Comparison of ENCODE assay signal across 8 mouse cellular contexts in the genomic region with DNA sequence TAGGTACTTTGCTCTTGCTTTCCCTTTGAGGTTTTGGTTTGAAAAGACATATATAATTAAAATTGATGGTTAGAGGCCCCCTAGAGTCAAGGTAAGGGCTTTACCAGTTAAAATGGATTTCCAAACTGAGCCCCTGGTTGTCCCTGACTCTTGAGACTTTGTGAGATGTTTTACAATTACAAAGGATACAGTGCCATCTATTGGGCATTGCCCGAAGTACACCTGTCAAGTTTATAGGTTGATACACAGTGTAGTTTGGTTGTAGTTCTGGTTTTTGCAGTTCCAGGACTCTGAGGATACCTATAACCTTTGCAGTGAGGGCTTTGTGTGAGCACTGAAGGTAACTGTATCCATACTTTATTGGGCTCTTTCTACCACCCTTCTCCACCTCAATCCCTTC. TPM values are rescaled to one million over a fixed set of nuclear protein-coding genes. Genes with fewer than 3 reads are reported as not detected.
DNase-seq lines count a peak whose midpoint lies in the region; ATAC-seq and TF ChIP-seq lines count a peak whose summit lies in the region.

No protein-coding gene starts in this region.

- H3K9ac ChIP-seq in forebrain, embryonic 13.5 days: no peak overlapping the region

- peak; percentile 27; the same call in 1 of the 2 replicates for TF ChIP-seq CTCF in G1E (IDR thresholded peaks at IDR 0.05; ENCODE audit: low read depth, low read length)
- TF ChIP-seq CTCF in spleen, adult 2 months (IDR thresholded peaks at IDR 0.05; ENCODE audit: extremely low read depth, insufficient read depth, insufficient read length, insufficient replicate concordance): no peak

- peaks cover 14% of the 10 kb centered on the region for H3K36me3 ChIP-seq in forebrain, embryonic 10.5 days (replicated peaks)
- peaks cover 4% of the 10 kb centered on the region for H3K36me3 ChIP-seq in forebrain, embryonic 13.5 days (ENCODE audit: poor library complexity, severe bottlenecking)
- H3K36me3 ChIP-seq in G1E (replicated peaks): peaks cover 22% of the 10 kb centered on the region
- H3K36me3 ChIP-seq in spleen, adult 2 months (ENCODE audit: control insufficient read depth, insufficient read depth, low read length): peaks cover 3% of the 10 kb centered on the region

- intact Hi-C loops in gastrocnemius, postnatal 14 days (cut with DNase I; ENCODE audit: low total_unique reads): loop anchor here (10.0 kb wide), 1 partner anchor 225 kb away; no protein-coding TSS in a partner anchor

- no peak overlapping the region for H3K27ac ChIP-seq in forebrain, embryonic 10.5 days
- no peak overlapping the region for H3K27ac ChIP-seq in forebrain, embryonic 13.5 days
- no peak overlapping the region for H3K27ac ChIP-seq in spleen, adult 2 months (ENCODE audit: insufficient read depth, low read length)

- TF ChIP-seq POLR2A in spleen, adult 2 months (IDR thresholded peaks at IDR 0.05; ENCODE audit: low read depth, low read length): no peak

- peak; percentile 24 for DNase-seq in forebrain, embryonic 10.5 days (ENCODE audit: extremely low spot score, low spot score)
- no peak for DNase-seq in G1E (ENCODE audit: low spot score)
- peak; percentile 83 to 89 for DNase-seq in cerebellum, postnatal 10 days
- DNase-seq in gastrocnemius, postnatal 14 days: peak; percentile 26
- peak; percentile 82 to 84 for DNase-seq in kidney, postnatal 4 days
- DNase-seq in lung, postnatal 10 days: peak; percentile 84
- DNase-seq in spleen, adult 2 months (ENCODE audit: low read depth in 1 of 2, low spot score in 2 of 2): peak; percentile 55 to 67

- no peaks in the 10 kb centered on the region for H3K9me3 ChIP-seq in forebrain, embryonic 10.5 days
- H3K9me3 ChIP-seq in forebrain, embryonic 13.5 days (replicated peaks): no peaks in the 10 kb centered on the region
- H3K9me3 ChIP-seq in G1E (replicated peaks): no peaks in the 10 kb centered on the region

- H3K27me3 ChIP-seq in forebrain, embryonic 10.5 days (ENCODE audit: poor library complexity, severe bottlenecking): no peaks in the 10 kb centered on the region
- H3K27me3 ChIP-seq in forebrain, embryonic 13.5 days: no peaks in the 10 kb centered on the region
- no peaks in the 10 kb centered on the region for H3K27me3 ChIP-seq in G1E (ENCODE audit: insufficient read depth, low read length)
- H3K27me3 ChIP-seq in spleen, adult 2 months (ENCODE audit: control insufficient read depth, insufficient read depth, low read length): no peaks in the 10 kb centered on the region

- ATAC-seq in forebrain, embryonic 13.5 days: no peak
- ATAC-seq in G1E (ENCODE audit: extremely low read depth, insufficient number of reproducible peaks, low FRiP score, poor library complexity, severe bottlenecking): no peak

- H3K4me1 ChIP-seq in forebrain, embryonic 10.5 days: peaks cover 4% of the 10 kb centered on the region; the same call in 1 of the 2 replicates
- H3K4me1 ChIP-seq in forebrain, embryonic 13.5 days: peaks cover 7% of the 10 kb centered on the region
- peaks cover 39% of the 10 kb centered on the region for H3K4me1 ChIP-seq in G1E (ENCODE audit: insufficient read depth, low read depth, low read length)
- peaks cover 9% of the 10 kb centered on the region for H3K4me1 ChIP-seq in spleen, adult 2 months (ENCODE audit: control insufficient read depth, insufficient read depth, insufficient read length)

- H3K4me2 ChIP-seq in forebrain, embryonic 13.5 days: no peak overlapping the region

- whole genome bisulfite sequencing in forebrain, embryonic 10.5 days: 33% methylated on average over 1 of the region's 1 CpGs
- WGBS in forebrain, embryonic 13.5 days: 21% methylated on average over 1 of the region's 1 CpGs
- WGBS in spleen, adult 2 months: 0% methylated on average over 1 of the region's 1 CpGs

- no peak overlapping the region for H3K4me3 ChIP-seq in forebrain, embryonic 10.5 days
- no peak overlapping the region for H3K4me3 ChIP-seq in forebrain, embryonic 13.5 days
- H3K4me3 ChIP-seq in G1E (ENCODE audit: low read depth, low read length): no peak overlapping the region
- H3K4me3 ChIP-seq in spleen, adult 2 months (ENCODE audit: extremely low read depth, insufficient read depth, insufficient read length): no peak overlapping the region

RNA-seq across cellular contexts. Expression of a gene that starts 12.0 kb away (rescaled TPM):
- 18.5 and 20.3 TPM in 2 replicates for polyA plus RNA-seq in forebrain, embryonic 10.5 days (2016; fragmentation: Nextera tagmentation; extraction: Ambion mirVana)
- 25.1 and 25.6 TPM in 2 replicates for polyA plus RNA-seq in forebrain, embryonic 13.5 days (2015; fragmentation: Nextera tagmentation; extraction: Ambion mirVana)
- total RNA-seq in G1E (2014; fragmentation: Nextera tagmentation) (113 and 138 TPM in 2 replicates), G1E (2017) (19.6 and 19.8 TPM in 2 replicates)
- polyA plus RNA-seq in G1E (2012): 124 and 147 TPM in 2 replicates
- 10 to 100 TPM; 13.9 to 18.1 TPM for total RNA-seq in gastrocnemius, postnatal 14 days (2021)
- polyA plus RNA-seq in spleen, adult 2 months (2012; rRNA removed): 24.8 and 26.2 TPM in 2 replicates

RNA-seq across cellular contexts. Expression of a gene that starts 37.4 kb away (rescaled TPM):
- polyA plus RNA-seq in forebrain, embryonic 10.5 days (2016; fragmentation: Nextera tagmentation; extraction: Ambion mirVana): 345 and 349 TPM in 2 replicates
- 390 and 393 TPM in 2 replicates for polyA plus RNA-seq in forebrain, embryonic 13.5 days (2015; fragmentation: Nextera tagmentation; extraction: Ambion mirVana)
- total RNA-seq in G1E (2014; fragmentation: Nextera tagmentation): 185 and 255 TPM in 2 replicates
- 408 and 449 TPM in 2 replicates for total RNA-seq in G1E (2017)
- polyA plus RNA-seq in G1E (2012): 273 and 326 TPM in 2 replicates
- 100 to 1,000 TPM; 202 to 211 TPM for total RNA-seq in gastrocnemius, postnatal 14 days (2021)
- polyA plus RNA-seq in spleen, adult 2 months (2012; rRNA removed): 117 and 140 TPM in 2 replicates
